Mouse (Mus musculus) lung, adult 2 months (tissue): Measurements from ENCODE around the gene Cdv3. TPM values are rescaled to one million over a fixed set of nuclear protein-coding genes. Genes with fewer than 3 reads are reported as not detected.

Experiments
- DNase-seq: peaks from one replicate; pipeline ENCODE4 v3.0.0; 2022
- H3K4me1 ChIP-seq: fragments of 200-500 bp; 2 replicates; pipeline ENCODE4 v1.6.1; 2011; ENCODE audit warnings: low read length; ENCODE audit not compliant: control insufficient read depth, insufficient read depth
- H3K4me3 ChIP-seq: fragments of 200-500 bp; replicated peaks from 2 replicates; pipeline ENCODE3; 2011; ENCODE audit warnings: low read depth, mild to moderate bottlenecking, control low read depth, low read length; ENCODE audit errors: extremely low read depth
- CTCF ChIP-seq: fragments of 200-500 bp; IDR thresholded peaks from 2 replicates; pipeline ENCODE4 v1.5.1; 2011; ENCODE audit warnings: mild to moderate bottlenecking, low read length, control low read depth; ENCODE audit not compliant: insufficient read depth
- POLR2A ChIP-seq: fragments of 200-500 bp; IDR thresholded peaks from 2 replicates; pipeline ENCODE4 v1.6.1; 2011; ENCODE audit warnings: low read depth, mild to moderate bottlenecking, control low read depth, low read length, borderline replicate concordance; ENCODE audit errors: extremely low read depth
- WGBS: fragments of 180-500 bp; shearing (Covaris S2); methylation state at CpG from one replicate; pipeline ENCODE4 v1.1.7; 2018; 5-methylcytosine and 5-hydroxymethylcytosine counted together
- polyA plus RNA-seq: library from polyadenylated mRNA; depleted of rRNA; stranded (reverse); fragments of >200 nt; gene quantifications from 2 replicates; pipeline ENCODE4 v1.2.3, GENCODE M21; 2012

Gene Cdv3
- polyA plus RNA-seq, 1 experiment = 31.5 TPM

GRCm38 (mm10) chr9:103376346-103377320, 11.0 kb upstream of the Cdv3 start:
- WGBS = 65% methylated on average over 7 of the region's 7 CpGs
- Histone ChIP-seq H3K4me3 (no peak overlapping the region), H3K4me1 (no peaks in the 10 kb centered on the region)
- no peak for DNase-seq
- no peak for TF ChIP-seq CTCF
- no peak for TF ChIP-seq POLR2A

GRCm38 (mm10) chr9:103372271-103373010, 6.8 kb upstream of the Cdv3 start:
- WGBS = 74% methylated on average over 5 of the region's 5 CpGs
- Histone ChIP-seq H3K4me1 (0 out of 2 replicates have a peak, but pooled peaks cover 4% of the 10 kb centered on the region), H3K4me3 (no peak overlapping the region)
- DNase-seq = no peak
- TF ChIP-seq POLR2A = no peak
- TF ChIP-seq CTCF = no peak

- DNase-seq = no peak
- 0 out of 2 replicates have a peak, but pooled peaks cover 8% of the 10 kb centered on the region for H3K4me1 ChIP-seq
- WGBS = 61% methylated on average over 4 of the region's 4 CpGs
- TF ChIP-seq POLR2A (no peak), CTCF (no peak)
- H3K4me3 ChIP-seq = no peak overlapping the region
Observed at GRCm38 (mm10) chr9:103369951-103370350, 4.3 kb upstream of the Cdv3 start.

GRCm38 (mm10) chr9:103366356-103366755, 716 bp upstream of the Cdv3 start:
- 54% methylated on average over 9 of the region's 9 CpGs for WGBS
- Histone ChIP-seq H3K4me3 (no peak overlapping the region), H3K4me1 (0 out of 2 replicates have a peak, but pooled peaks cover 8% of the 10 kb centered on the region)
- TF ChIP-seq POLR2A (no peak), CTCF (no peak)
- DNase-seq = no peak

GRCm38 (mm10) chr9:103364601-103365289, 895 bp downstream of the Cdv3 start:
- Histone ChIP-seq H3K4me3 (peak overlapping the region; percentile 79), H3K4me1 (0 out of 2 replicates have a peak, but pooled peaks cover 3% of the 10 kb centered on the region)
- TF ChIP-seq CTCF (no peak), POLR2A (no peak)
- WGBS = 1% methylated on average over 92 of the region's 94 CpGs
- DNase-seq = peak; percentile 77

GRCm38 (mm10) chr9:103363730-103364417, 1.8 kb downstream of the Cdv3 start:
- 4% methylated on average over 21 of the region's 21 CpGs for WGBS
- no peak for TF ChIP-seq POLR2A
- TF ChIP-seq CTCF = no peak
- DNase-seq = peak; percentile 25
- Histone ChIP-seq H3K4me1 (0 out of 2 replicates have a peak, but pooled peaks cover 3% of the 10 kb centered on the region), H3K4me3 (peak overlapping the region; percentile 79)

- Histone ChIP-seq H3K4me1 (0 out of 2 replicates have a peak, but pooled peaks cover 3% of the 10 kb centered on the region), H3K4me3 (no peak overlapping the region)
- 47% methylated on average over 6 of the region's 6 CpGs for WGBS
- TF ChIP-seq CTCF (no peak), POLR2A (no peak)
- DNase-seq = no peak
Observed at GRCm38 (mm10) chr9:103363088-103363487, 2.6 kb downstream of the Cdv3 start.

GRCm38 (mm10) chr9:103360642-103361041, 5.0 kb downstream of the Cdv3 start:
- Histone ChIP-seq H3K4me1 (no peaks in the 10 kb centered on the region), H3K4me3 (no peak overlapping the region)
- WGBS = 35% methylated on average over 2 of the region's 2 CpGs
- TF ChIP-seq POLR2A = no peak
- no peak for TF ChIP-seq CTCF
- no peak for DNase-seq
